Mouse (Mus musculus) embryonic facial prominence, embryonic 15.5 days (tissue): Measurements from ENCODE around the gene Peli2. TPM values are rescaled to one million over a fixed set of nuclear protein-coding genes. Genes with fewer than 3 reads are reported as not detected.
A peak's percentile ranks its signal among the peaks of the same experiment; 100 is the strongest.

Source experiments
- ATAC-seq: fragments of 200-750 bp; cut with Nextera tagmentation; 2 replicates; pipeline ENCODE4 v1.8.0; 2017; ENCODE audit warnings: low read depth, moderate TSS enrichment; ENCODE audit not compliant: insufficient number of reproducible peaks, low FRiP score, low TSS enrichment
- H3K27ac ChIP-seq: fragments of 300-500 bp; sonication (generic); replicated peaks from 2 replicates; pipeline ENCODE4 v1.5.1; 2015; ENCODE audit warnings: mild to moderate bottlenecking, inconsistent platforms
- H3K27me3 ChIP-seq: fragments of 300-500 bp; sonication (generic); 2 replicates; pipeline ENCODE4 v1.6.1; 2015; ENCODE audit warnings: inconsistent platforms
- H3K36me3 ChIP-seq: fragments of 300-500 bp; sonication (generic); 2 replicates; pipeline ENCODE4 v1.6.1; 2015; ENCODE audit warnings: mild to moderate bottlenecking, inconsistent platforms
- H3K4me1 ChIP-seq: fragments of 300-500 bp; sonication (generic); 2 replicates; pipeline ENCODE4 v1.6.1; 2015; ENCODE audit warnings: inconsistent platforms
- H3K4me2 ChIP-seq: fragments of 300-500 bp; sonication (generic); replicated peaks from 2 replicates; pipeline ENCODE4 v1.6.1; 2015; ENCODE audit warnings: mild to moderate bottlenecking, inconsistent platforms
- H3K4me3 ChIP-seq: fragments of 300-500 bp; sonication (generic); replicated peaks from 2 replicates; pipeline ENCODE4 v1.5.1; 2015; ENCODE audit warnings: mild to moderate bottlenecking, inconsistent platforms
- H3K9ac ChIP-seq: fragments of 300-500 bp; sonication (generic); 2 replicates; pipeline ENCODE4 v1.6.1; 2015; ENCODE audit warnings: inconsistent platforms
- H3K9me3 ChIP-seq: fragments of 300-500 bp; sonication (generic); replicated peaks from 2 replicates; pipeline ENCODE4 v1.6.1; 2016; ENCODE audit warnings: inconsistent platforms
- WGBS: fragments of 180-500 bp; shearing (Covaris S2); methylation state at CpG from one replicate; pipeline ENCODE4 v1.1.7; 2015; 5-methylcytosine and 5-hydroxymethylcytosine counted together
- polyA plus RNA-seq: library from polyadenylated mRNA; unstranded; fragments of >200 nt; fragmentation: Nextera tagmentation; extraction: Ambion mirVana; gene quantifications from 2 replicates; pipeline ENCODE4 v1.2.1, GENCODE M21; 2015

Gene Peli2
- polyA plus RNA-seq, 1 experiment from 2014 or later, result 7.1 TPM

DNA sequence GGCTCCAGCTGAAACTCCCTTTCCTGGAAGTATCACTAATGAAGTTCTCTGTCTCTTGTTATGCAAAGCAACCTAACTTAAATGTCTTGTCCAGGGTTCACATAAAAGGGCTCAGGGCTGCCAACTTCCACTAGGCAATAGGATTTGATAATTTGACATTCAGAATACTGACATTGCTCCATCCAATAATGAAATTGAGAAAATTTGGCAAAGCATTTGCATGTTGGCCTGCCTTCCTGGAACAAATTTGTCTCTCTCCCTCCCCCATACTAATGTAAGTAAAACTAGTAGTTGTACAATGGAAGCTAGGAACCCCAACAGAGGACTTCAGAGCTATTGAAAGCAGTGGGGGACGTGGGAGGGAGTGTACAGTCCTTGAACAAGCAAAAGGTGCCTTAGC, 21.3 kb upstream of the Peli2 start:
- ATAC-seq, result no peak
- H3K27ac ChIP-seq, result no peak overlapping the region
- WGBS, result 38% methylated on average over 1 of the region's 1 CpGs
- no peak overlapping the region for H3K4me3 ChIP-seq
- no peaks in the 10 kb centered on the region for H3K27me3 ChIP-seq
- no peaks in the 10 kb centered on the region for H3K36me3 ChIP-seq
- no peak overlapping the region for H3K4me2 ChIP-seq
- H3K4me1 ChIP-seq, result 0 out of 2 replicates have a peak, but pooled peaks cover 5% of the 10 kb centered on the region
- no peak overlapping the region for H3K9ac ChIP-seq
- H3K9me3 ChIP-seq, result no peaks in the 10 kb centered on the region

DNA sequence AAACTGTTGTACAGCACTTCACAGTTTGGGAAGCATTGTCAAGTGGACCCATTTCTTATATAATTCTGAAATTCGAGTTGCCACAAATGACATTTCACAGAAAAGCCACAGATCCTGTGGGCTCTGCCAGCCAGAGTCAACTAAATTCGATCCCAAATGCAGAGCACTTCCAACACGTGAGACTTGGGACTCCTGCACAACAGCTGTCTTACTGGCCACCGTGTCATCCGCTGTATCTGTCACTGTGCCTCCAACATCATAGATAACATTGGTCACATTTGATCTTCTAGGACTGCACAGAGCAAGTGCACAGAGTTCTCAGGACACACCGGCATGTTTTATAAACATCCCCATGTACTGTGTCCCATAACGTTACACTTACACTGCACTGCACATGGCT, 14.2 kb upstream of the Peli2 start:
- no peak overlapping the region for H3K9ac ChIP-seq
- 76% methylated on average over 7 of the region's 7 CpGs for WGBS
- H3K27me3 ChIP-seq, result no peaks in the 10 kb centered on the region
- no peaks in the 10 kb centered on the region for H3K4me1 ChIP-seq
- H3K9me3 ChIP-seq, result no peaks in the 10 kb centered on the region
- H3K27ac ChIP-seq, result no peak overlapping the region
- H3K36me3 ChIP-seq, result no peaks in the 10 kb centered on the region
- H3K4me3 ChIP-seq, result no peak overlapping the region
- ATAC-seq, result no peak
- no peak overlapping the region for H3K4me2 ChIP-seq

GRCm38 (mm10) chr14:48117986-48118385, 2.6 kb upstream of the Peli2 start:
- H3K9me3 ChIP-seq, result no peaks in the 10 kb centered on the region
- no peak overlapping the region for H3K4me3 ChIP-seq
- peaks cover 3% of the 10 kb centered on the region; the same call in 1 of the 2 replicates for H3K27me3 ChIP-seq
- H3K9ac ChIP-seq, result no peak overlapping the region
- H3K4me2 ChIP-seq, result no peak overlapping the region
- no peak for ATAC-seq
- no peak overlapping the region for H3K27ac ChIP-seq
- WGBS, result 66% methylated on average over 5 of the region's 5 CpGs
- peaks cover 22% of the 10 kb centered on the region for H3K4me1 ChIP-seq
- H3K36me3 ChIP-seq, result no peaks in the 10 kb centered on the region

GRCm38 (mm10) chr14:48119012-48119647, 1.5 kb upstream of the Peli2 start:
- H3K4me1 ChIP-seq, result peaks cover 22% of the 10 kb centered on the region
- peak overlapping the region; percentile 90 for H3K4me2 ChIP-seq
- no peak for ATAC-seq
- H3K27ac ChIP-seq, result no peak overlapping the region
- 0 out of 2 replicates have a peak overlapping the region, but pooled peaks have one; percentile 1 for H3K4me3 ChIP-seq
- no peaks in the 10 kb centered on the region for H3K36me3 ChIP-seq
- H3K27me3 ChIP-seq, result peaks cover 3% of the 10 kb centered on the region; the same call in 1 of the 2 replicates
- no peak overlapping the region for H3K9ac ChIP-seq
- 5% methylated on average over 9 of the region's 9 CpGs for WGBS
- H3K9me3 ChIP-seq, result no peaks in the 10 kb centered on the region

DNA sequence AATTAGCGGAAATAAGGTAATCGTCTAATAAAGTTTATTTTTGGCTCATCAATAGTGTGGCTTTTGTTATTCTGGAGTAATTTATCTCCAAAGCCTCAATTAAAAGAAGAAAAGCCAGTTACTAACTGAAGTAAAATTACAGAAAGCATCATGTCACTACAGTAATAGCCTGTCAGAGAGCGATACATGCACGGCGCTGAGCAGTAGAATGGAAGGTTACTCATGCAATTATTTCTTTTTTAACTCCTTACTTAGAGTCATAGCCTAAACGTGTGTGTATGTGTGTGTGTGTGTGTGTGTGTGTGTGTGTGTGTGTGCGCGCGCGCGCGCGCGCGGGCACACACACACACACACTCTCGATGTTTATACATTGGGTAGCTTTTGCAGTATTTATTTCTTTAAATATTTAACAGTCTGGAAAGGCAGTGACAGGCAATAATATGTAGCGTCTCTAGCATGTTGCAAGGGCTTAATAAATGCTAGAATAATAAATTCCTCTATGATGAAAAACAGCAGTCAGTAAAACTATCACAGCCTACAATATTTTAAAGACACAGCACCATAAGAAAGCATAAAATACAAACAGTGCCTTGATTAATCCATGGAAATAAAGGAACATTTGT, 864 bp upstream of the Peli2 start:
- no peaks in the 10 kb centered on the region for H3K36me3 ChIP-seq
- H3K27ac ChIP-seq, result no peak overlapping the region
- 11% methylated on average over 17 of the region's 17 CpGs for WGBS
- H3K4me1 ChIP-seq, result peaks cover 26% of the 10 kb centered on the region
- H3K4me3 ChIP-seq, result peak overlapping the region; percentile 66
- no peak for ATAC-seq
- no peak overlapping the region for H3K9ac ChIP-seq
- peaks cover 3% of the 10 kb centered on the region; the same call in 1 of the 2 replicates for H3K27me3 ChIP-seq
- H3K4me2 ChIP-seq, result peak overlapping the region; percentile 90
- H3K9me3 ChIP-seq, result no peaks in the 10 kb centered on the region

DNA sequence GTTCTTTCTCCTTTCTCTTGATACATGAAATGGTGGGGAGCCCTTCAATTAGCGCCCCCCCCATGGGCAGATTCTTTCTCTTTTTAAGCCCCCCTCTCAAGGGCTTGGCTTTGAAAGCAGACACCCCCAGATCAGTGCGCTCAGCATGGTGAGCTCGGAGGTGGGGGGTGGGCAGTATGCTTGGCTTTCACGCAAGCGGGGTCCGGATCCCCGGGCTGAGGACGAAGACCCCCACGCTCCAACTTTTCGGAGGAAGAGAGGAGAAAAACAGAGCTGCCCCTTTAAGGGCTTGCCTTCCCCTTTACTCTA, 226 bp upstream of the Peli2 start:
- H3K4me2 ChIP-seq, result peak overlapping the region; percentile 90
- H3K4me1 ChIP-seq, result peaks cover 32% of the 10 kb centered on the region
- peak overlapping the region; percentile 53; the same call in 1 of the 2 replicates for H3K9ac ChIP-seq
- no peaks in the 10 kb centered on the region for H3K9me3 ChIP-seq
- no peaks in the 10 kb centered on the region for H3K36me3 ChIP-seq
- H3K27me3 ChIP-seq, result peaks cover 3% of the 10 kb centered on the region; the same call in 1 of the 2 replicates
- no peak for ATAC-seq
- WGBS, result 0% methylated on average over 10 of the region's 10 CpGs
- peak overlapping the region; percentile 78; the same call in 1 of the 2 replicates for H3K27ac ChIP-seq
- H3K4me3 ChIP-seq, result peak overlapping the region; percentile 66

DNA sequence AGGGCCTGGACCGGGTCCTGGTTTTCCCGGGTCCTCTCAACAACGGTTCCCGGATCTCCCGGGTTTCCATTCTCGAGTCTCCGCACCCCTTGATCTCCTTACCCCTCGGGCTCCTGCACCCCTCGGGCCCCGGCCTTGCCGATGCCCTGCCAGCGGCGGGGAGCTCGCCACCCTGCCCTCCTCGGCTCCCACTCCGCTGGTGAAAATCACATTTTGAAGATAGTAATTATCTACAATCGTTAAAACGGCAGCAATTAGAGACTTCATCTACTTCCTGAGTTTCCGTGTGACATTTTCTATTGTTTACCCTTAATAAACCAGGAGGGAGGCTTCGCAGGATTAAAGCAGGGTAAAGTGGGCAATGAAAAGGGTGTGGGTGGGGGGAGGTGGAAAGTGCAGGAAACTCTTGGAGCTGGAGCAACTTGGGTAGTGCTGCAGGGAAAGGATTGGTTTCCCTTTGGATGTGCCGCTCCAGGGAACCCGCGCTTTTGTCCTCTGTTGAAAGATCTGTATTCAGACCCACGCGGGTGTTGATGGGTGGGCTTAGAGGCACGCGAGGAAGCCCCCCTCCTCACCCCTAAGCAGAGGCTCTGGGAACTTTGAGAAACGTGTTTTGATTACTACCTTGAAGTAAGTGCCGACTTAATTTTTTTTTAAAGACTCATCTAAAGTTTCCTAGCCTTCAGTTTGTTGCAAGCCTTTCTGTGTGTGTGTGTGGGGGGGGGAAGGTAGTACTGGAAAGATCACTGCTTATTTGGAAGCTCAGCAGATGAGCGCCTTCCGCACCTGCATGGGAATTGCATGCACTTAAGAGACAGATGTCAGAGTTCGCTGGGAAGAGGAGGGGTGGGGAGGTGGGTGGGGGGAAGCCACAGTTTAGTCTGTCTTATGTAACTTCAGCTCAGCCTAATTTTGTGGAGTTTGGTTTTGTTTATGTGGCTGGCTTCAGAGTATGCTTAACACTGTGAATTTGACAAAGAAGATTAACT, 1.2 kb downstream of the Peli2 start:
- H3K9me3 ChIP-seq, result no peaks in the 10 kb centered on the region
- no peak; the same call in 1 of the 2 replicates for ATAC-seq
- H3K36me3 ChIP-seq, result no peaks in the 10 kb centered on the region
- WGBS, result under 1% methylated on average over 32 of the region's 32 CpGs
- H3K9ac ChIP-seq, result peak overlapping the region; percentile 53
- peak overlapping the region; percentile 90 for H3K4me2 ChIP-seq
- peaks cover 32% of the 10 kb centered on the region for H3K4me1 ChIP-seq
- peaks cover 3% of the 10 kb centered on the region; the same call in 1 of the 2 replicates for H3K27me3 ChIP-seq
- H3K27ac ChIP-seq, result peak overlapping the region; percentile 78
- peak overlapping the region; percentile 66 for H3K4me3 ChIP-seq

GRCm38 (mm10) chr14:48124011-48124410, 3.4 kb downstream of the Peli2 start:
- Histone ChIP-seq H3K4me2 (no peak overlapping the region), H3K9ac (no peak overlapping the region), H3K36me3 (no peaks in the 10 kb centered on the region), H3K4me1 (peaks cover 25% of the 10 kb centered on the region), H3K4me3 (no peak overlapping the region), H3K27ac (no peak overlapping the region), H3K27me3 (no peaks in the 10 kb centered on the region), H3K9me3 (no peaks in the 10 kb centered on the region)
- ATAC-seq, result no peak
- WGBS, result 50% methylated on average over 5 of the region's 5 CpGs

DNA sequence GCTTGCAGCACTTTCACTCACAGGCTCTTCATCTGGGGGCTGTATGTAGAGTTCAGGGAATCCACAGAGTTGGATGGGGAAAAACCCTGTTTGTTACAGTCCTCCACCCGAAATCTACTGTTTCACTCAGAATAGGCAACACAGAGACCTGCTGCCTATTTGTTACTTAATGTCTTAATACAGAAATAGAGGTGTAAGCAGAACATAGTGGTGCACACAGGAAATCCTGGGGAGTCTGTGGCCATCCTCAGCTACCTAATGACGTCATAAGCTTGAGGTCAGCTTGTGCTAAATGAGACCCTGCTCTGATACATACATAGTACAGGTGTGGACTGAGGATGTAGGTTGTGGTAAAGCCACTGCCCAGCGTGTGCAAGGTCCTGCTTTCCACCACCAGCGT, 4.2 kb downstream of the Peli2 start:
- H3K9me3 ChIP-seq, result no peaks in the 10 kb centered on the region
- no peak overlapping the region for H3K4me2 ChIP-seq
- H3K27ac ChIP-seq, result no peak overlapping the region
- WGBS, result 62% methylated on average over 4 of the region's 4 CpGs
- ATAC-seq, result no peak
- H3K4me1 ChIP-seq, result peaks cover 20% of the 10 kb centered on the region
- H3K9ac ChIP-seq, result no peak overlapping the region
- H3K27me3 ChIP-seq, result no peaks in the 10 kb centered on the region
- H3K36me3 ChIP-seq, result no peaks in the 10 kb centered on the region
- no peak overlapping the region for H3K4me3 ChIP-seq

DNA sequence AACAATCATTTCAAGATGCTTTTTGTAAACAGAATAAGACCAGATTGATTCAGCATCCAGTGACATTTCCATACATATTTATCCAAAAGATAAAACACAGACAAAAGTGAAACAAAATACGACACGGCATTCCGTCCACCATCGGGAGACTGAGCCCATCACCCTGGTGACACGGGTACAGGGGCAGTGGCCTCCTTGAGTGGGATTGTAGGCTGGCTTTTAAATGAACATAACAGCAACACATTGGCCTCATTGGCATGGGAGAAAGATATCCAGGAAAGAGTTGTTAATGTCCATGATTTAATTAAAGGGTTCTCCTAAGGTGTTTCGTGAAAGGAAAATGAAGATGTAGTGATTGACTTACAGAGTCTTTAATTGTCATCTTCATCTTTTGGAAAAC, 5.3 kb downstream of the Peli2 start:
- Histone ChIP-seq H3K27me3 (no peaks in the 10 kb centered on the region), H3K9me3 (no peaks in the 10 kb centered on the region), H3K4me2 (no peak overlapping the region), H3K27ac (no peak overlapping the region), H3K4me1 (peaks cover 25% of the 10 kb centered on the region), H3K4me3 (no peak overlapping the region), H3K9ac (no peak overlapping the region), H3K36me3 (no peaks in the 10 kb centered on the region)
- ATAC-seq, result no peak
- WGBS, result 67% methylated on average over 6 of the region's 6 CpGs

DNA sequence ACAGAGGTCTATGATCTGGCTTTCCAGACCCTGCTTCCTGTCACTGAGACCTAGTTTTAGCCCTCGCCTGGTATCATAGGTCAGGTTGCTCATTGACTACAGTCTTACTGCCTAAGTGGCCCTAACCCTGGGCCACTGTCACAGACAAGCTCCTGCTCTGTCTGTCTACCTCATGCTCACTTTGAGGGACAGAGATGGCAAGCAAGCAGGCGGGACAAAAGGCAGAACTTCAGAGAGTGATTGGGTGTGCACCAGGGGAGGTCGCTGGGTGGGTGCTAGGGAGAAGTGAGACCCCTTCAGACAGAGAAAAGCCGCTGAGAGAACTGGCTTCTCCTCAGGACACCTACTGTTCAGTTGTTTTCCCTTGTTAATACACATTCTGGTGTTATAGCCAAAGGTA, 6.3 kb downstream of the Peli2 start:
- H3K4me1 ChIP-seq, result peaks cover 33% of the 10 kb centered on the region

More for the DNA sequence above, 6.3 kb downstream of the Peli2 start:
- Histone ChIP-seq H3K4me3 (no peak overlapping the region), H3K9ac (no peak overlapping the region), H3K9me3 (no peaks in the 10 kb centered on the region), H3K4me2 (no peak overlapping the region), H3K27ac (no peak overlapping the region), H3K27me3 (0 out of 2 replicates have a peak, but pooled peaks cover 4% of the 10 kb centered on the region), H3K36me3 (no peaks in the 10 kb centered on the region)
- WGBS, result 88% methylated on average over 4 of the region's 4 CpGs
- no peak for ATAC-seq
